Mouse (Mus musculus) induced T-regulatory cell, adult 2 months (primary cell): ENCODE measurements around the gene Yif1b.

Experiments used
- DNase-seq: peaks from one replicate; pipeline ENCODE4 v3.0.0-alpha.2; 2012; ENCODE audit warnings: low read depth

Yif1b gene

DNA sequence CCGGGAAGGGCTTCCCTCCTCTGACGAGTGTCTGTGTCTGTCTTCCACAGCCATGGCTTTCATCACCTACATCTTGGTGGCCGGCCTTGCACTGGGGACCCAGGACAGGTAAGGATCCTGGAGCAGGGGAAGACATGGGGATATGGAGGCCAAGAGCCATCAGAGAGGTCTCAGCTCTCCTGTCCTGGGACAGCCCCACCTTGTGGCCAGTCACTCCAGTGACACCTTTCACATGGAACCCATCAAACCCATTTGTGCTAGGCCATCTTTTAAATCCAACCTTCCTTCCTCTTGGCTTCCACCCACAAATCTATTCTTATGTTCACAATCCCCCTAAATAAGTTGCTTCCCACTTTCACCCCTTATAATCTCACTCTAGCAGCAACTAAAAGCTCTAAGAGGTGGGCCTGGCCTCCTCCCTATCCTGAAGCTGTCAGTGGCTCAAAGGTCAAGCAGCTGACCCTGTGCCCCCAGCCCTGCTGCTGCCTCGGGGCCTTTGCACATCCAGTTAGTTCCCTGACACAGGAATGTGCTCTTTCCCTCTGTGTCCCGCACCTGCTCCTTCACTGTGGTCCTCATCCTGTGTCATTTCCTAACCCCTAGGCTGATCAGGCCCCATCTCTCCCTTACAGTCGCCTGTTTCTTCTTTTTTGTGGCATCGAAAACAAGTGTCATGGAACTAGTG is 6.7 kb downstream of the Yif1b start:
- peak; percentile 67 for DNase-seq

DNA sequence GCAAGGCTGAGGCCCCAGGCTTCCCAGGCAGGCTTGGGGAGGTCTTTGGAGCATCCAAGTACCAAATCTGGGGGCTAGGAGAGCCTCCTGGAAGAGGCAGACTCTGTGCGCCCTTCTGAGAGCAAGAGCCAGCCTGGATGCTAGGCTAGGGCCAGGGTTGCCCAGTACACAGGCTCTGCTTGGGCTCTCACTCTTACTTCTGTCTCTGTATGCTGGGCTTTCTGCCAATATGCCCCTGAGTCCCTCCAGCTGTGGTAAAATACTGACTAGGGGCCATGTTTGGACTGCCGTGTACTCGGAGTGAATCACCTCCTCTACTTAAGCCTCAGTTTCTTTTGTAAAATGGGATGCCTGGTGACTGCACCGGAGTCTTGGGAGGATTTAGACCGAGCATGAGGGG is 7.9 kb downstream of the Yif1b start:
- DNase-seq: no peak

DNA sequence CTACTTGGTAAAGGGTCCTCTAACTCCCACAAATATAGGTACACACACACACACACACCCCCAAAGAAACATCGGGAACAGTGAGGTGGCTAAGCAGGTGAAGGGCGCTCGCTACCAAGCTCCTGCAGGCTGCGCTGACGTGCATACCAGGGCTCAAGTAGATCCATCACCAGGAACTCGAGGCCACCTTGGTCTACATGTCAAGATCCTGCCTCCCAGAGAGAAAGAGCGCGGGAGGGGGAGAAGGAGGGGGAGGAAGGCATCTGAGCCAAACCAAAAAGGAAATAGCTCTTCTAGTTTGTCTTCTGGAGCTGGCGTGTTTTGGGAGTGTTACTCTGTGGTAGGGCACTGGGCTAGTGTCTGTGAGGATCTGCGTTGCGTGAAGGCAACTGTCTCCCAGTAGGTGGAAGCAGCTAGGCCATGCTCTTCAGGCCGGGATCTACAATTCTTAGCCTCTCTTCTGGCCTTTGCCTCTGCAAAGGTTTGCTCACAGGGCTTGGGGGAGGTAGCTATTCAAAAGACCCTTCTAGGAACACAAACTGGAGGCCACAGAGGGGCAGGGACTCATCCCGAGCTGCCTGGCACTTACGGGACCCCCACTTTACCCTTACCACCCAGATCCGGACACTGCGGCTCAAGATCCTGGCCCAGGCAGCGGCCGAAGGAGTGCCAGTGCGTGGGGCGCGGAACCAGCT is 8.6 kb downstream of the Yif1b start:
- DNase-seq: no peak

DNA sequence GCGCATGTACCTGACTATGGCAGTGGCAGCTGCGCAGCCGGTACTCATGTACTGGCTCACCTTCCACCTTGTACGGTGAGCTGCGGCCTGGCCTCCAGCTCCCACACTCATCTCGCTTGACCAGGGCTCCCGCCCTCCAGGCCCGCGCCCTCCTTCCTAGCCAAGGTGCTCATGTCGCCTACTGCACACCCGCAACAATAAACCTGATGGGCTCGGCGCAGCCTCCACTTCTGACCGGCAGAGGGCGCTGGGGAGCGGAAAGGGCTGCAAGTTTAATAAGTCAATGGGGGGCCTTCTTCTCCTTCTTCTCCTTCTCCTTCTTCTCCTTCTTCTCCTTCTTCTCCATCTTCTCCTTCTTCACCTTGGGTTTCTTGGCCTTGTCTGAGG is 9.2 kb downstream of the Yif1b start:
- peak; percentile 84 for DNase-seq

DNA sequence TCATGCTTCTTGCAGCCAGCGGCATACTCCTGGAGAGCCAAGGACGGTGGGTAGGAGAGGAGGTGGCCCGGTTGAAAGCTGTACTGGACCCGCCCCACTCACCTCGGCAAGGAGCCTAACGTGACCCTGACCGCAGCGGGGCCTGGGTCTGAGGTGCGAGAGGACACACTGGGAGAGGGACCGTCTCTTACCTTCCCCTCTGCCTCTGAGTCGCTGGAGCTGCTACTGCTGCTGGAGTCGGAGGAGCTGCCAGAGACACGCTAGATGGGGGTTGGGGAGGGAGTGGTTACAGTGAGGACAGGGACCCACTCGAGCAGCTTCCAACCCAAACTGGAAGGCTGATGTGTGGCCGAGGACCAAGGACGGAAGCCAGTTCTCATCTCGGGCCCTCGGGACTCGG is 9.6 kb downstream of the Yif1b start:
- no peak for DNase-seq

DNA sequence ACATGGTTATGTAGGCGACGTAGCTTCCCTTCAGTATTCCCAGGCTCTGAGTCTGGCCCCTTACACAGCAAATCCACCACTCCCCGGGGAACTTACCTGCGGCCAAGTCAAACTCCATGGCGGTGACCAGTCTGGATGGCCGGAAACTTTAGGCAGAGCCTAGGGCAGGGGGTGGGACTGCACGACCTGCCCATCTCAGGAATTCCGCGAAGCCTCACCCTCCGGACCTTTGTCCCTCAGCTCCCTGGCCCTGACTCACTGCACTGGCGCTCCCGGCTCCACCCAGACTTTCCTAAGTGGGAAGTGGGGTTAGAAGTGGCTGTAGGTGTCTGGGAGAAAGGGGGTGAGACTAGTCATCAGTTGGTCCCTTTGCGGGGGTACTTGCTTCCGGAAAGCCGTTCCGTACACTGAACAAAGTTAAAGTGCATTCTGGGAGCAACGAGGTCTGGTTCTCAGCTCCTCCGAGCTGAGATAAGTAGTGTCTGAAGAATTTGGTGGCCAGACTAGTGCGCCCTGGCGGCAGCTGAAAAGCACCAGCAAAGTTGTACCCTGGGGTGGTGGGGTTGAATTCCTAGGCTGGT is 10.2 kb downstream of the Yif1b start, which contains the start of gene 2200002D01Rik:
Gene 2200002D01Rik (minus strand): TSS at position 206 of the 581 bp plus-strand sequence.
- DNase-seq: peak; percentile 38

DNA sequence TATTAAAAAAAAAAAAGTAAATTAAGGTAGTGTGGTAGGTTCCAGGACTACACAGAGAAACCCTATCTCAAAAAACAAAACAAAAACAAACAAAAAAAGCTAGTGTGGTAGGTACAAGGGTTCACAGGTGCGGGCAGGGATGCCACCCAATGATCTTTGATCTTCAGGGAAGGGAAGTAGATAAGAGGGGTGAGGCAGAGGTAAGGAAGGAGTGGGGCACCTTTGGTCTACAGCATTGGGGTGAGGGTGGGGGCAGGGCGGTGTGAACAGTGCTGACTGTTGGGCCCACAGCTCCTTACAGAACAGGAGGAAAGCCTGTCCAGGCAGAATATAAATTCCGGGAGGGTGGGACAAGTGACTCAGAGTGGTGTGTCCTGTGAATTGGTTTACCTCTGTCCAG is 13.0 kb downstream of the Yif1b start:
- DNase-seq: peak; percentile 44

DNA sequence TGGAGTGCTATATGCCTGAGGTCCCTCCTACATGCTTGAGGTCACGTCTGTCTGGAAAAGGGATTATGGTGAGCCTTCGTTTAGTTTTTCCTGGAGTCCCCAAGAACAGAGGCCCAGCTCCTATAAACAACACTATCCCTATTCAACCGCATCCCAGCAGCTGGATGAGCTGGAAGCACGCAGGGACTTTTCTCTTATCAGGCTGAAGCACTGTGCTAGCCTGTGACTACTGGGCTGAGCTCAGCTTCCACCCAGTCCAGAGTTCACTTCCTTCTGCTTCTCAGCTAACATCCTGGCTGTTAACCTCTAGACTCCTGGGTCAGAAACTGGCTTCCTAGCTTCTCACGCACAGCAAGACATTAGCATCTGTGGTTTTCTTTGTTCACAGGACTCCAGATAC is 15.7 kb downstream of the Yif1b start:
- no peak for DNase-seq

DNA sequence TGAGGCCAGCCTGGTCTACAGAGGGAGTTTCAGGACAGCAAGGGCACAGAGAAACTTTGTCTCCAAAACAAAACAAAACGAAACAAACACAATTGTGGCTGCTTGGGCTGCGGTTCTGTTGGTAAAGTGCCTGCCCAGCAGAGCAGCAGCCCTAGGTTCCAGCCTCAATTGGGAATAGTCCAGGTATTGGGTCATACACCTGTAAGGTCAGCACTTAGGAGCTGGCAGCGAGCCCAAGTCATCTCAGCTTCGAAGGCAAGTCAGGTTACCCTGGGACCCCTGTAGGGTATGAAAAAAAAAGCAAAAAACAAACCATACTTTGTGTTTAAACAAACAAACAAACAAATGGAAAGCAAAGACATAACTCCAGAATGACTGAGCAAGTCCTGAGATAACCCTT is 17.7 kb downstream of the Yif1b start:
- no peak for DNase-seq

DNA sequence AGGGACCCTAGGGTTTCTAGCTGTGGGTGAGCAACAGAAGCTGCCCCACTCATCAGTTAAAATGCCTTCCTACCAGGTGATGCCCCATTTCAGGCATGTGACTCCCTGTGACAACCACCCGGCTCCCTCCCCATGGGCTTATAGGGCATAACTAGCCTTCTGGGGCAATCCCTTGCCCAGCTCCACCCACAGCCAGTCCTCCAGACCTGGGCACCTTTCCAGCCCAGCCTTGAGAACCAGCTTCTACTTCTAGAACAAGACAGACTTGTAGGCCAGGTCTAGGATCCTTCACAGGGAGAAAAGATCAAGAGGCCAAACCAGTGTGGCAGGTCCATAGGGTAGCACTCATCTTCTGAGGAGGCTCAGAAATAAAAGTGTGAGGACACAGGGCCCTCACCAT is 19.2 kb downstream of the Yif1b start:
- DNase-seq: no peak

DNA sequence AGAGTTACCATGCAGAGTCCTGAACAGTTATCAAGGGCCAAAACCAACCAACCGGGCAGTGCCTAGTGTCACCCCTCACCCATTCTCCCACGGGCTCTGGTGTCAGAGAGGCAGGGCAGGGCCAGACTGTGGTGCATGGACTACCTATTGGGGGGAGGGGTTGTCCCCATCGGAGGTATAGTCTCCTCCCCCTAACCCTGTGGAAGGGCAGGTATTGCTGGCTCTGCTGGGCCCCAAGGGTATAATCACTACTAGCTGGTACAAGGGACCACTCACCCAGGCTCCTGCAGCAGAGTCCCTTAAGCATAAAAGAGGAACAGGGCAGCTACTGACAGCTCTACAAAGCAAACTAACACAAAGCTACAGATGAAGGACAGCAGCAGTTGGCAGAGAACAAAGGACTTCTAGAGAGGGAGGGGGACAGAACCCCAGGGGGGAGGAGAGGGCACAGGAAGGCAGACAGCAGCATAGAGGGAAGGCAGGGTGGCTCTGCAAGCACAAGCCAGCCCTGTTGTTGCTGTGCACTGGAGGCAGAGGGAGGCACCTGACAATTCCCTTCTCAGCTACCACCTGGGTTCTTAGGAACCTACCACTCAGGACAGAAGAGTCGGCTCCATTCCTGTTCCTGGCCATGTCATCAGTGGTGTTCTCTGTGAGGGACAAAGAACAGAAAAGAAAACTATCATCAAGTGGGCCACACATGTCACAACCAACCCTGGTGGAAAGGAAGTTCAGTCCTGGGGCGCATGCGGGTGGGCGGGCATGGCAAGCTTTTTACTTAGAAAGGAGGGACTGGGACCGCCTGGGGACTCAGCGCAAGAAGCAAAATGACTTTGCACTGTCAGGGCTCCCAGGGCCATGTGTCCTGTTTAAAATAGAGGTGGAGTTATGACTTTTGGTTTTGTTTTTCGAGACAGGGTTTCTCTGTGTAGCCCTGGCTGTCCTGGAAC is 21.9 kb downstream of the Yif1b start:
- DNase-seq: no peak

DNA sequence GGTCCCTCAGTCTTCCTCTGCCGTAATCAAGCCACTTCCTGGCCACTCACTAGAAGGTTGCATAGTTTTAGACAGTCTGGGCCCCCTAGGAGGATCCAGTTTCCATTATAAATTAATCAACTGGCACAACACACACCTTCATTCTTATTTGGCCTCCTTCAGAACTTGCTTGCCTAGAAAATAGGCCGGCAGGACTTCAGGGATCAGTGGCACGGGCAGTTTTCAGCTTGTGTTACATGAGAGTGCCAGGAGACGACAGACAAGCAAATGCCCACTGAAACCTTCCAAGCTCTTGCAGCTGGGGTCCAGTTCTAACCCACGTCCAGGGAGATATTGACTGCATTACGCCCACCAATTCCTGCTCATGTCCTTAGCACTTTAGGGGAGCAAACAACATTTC is 24.0 kb downstream of the Yif1b start:
- DNase-seq: no peak

DNA sequence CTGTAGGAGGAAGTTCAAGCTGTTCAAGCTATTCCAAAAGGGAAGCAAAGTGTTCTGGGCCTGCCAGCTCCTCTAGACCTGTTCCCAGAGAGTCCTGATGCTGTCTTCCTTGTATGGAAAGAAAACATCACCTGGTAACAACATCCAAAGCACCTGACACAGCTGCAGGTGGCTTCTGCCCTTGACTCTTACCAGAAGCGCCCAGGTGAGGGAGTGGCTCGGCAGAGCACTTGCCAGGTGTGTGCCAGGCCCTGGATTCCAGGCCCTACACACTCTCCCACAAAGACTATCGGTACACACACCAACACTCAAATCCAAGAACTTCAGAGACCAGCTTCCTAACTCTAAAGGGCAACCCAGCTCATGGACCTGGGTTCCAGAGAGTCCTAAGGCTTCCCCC is 25.7 kb downstream of the Yif1b start:
- no peak for DNase-seq

DNA sequence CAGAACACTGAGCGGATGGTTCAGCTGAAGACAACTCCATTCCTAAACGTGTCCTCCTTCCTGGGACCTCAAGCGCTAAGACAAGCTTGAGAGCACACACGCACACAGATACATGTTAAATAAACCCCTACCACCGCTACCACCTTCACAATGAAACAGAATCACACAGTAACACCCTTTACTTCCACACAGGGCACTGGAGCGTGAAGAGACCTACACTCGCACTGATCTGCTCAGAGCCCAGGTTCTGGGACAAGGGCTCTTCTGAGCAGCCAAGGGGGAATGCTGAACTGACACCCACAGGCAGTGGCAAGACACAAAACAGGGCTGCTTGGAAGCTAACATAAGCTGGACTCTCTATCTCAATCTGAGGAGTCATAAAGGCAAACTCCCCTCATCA is 27.5 kb downstream of the Yif1b start:
- no peak for DNase-seq

DNA sequence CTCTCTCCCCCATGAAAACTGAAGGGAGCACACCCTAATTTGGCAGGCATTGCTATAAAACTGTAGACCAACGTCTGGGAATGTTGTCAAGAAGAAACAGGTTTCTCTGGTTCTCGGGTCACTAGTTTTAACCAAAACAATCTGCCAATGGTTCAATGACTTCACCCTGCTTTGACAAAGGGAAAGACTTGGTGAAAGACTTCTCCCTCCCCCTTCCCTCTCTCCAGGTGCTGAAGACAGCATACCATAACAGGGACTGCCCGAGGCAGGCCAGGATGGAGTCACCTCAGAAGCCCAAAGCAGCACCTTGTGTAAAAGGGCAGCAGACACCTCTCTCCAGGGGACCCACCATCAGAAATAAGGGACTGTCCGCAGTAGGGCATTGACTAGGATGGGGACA is 28.8 kb downstream of the Yif1b start:
- no peak for DNase-seq

DNA sequence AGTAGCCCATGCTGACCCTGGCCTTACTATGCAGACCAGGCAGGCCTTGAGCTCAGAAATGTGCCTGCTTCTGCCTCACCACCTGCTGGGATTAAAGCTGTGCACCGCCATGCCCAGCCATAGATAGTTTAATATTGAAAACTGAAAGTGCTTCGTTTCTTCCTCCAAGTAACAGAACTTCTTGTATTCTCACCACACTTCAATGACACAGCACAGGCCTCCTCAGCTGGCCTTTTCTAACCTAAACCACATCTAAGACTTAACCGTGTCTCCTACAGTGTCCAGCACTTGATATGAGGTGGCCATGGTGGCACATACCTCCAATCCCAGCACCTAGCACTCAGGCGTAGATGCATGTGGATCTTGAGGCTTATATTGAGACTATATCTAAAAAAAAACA is 32.3 kb downstream of the Yif1b start:
- DNase-seq: no peak

DNA sequence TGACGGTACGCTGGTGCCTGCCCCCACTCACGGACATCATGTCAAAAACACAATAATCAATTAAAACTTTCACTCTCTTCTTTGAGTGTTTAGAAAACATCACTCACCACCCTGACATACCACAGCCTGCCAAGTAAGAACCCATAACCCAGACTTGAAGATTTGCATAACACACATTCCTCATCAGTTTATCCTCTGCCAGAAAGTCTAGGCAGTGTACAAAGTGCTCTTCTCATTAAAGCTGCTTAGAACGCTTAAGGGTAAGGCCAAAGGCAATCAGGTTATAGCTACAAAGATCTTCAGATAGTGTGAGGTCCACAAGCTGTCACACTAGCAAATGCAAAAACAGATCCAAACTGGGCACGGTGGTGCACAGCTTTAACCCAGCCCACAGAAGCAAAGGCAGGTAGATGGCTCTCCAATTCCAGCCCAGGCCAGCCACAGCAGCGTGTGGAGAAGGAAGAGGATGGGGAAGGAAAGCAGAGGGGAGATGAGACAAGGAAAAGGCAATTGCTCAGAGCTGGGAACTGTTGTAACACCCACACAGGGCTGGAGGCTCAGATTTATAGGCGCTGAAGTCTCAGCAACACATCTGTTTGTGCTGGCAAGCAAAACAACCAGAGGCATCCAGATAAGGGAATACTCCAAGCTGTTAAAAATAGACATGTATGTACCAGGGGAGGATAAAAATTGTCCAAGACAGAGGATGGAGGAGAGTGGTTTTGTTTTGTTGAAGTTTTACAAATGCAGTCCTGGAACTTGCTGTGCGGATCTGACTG is 33.7 kb downstream of the Yif1b start:
- no peak for DNase-seq

DNA sequence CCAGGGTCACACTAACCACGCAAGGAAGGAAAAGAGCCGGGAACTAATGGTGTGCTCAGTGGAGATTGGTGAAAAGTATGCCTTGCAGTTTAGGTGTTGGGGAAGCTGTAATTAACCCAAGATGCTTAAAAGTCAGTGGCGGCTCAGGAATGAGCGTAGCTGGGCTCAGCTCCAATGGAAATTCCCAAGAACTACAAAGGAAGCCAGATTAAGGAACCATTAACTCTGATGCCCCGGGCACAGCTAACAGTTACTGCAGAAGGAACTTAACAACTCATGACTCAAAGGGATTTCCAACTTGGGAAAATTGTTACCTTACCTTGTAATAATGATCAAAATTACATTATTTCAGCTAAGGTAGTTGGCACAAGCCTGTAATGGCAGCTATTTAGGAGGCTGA is 38.6 kb downstream of the Yif1b start:
- no peak for DNase-seq

DNA sequence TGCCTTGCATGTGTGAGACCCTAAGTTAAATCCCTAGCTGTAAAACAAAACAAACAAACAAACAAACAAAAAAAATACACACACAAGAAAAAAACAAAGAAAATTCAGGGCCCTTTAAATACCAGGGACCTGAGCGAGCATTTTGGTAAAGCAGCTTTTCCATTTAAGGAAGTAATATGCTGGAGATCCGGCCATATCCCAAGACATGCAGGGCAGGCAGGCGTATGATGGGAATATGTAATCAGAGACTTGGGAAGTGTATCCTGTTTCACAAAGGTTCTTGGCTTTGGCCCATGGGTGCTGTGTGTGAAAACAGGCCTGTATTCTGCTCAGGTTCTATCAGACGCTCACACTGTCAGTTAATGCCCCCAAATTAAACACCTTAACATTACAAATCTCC is 39.4 kb downstream of the Yif1b start:
- DNase-seq: no peak

DNA sequence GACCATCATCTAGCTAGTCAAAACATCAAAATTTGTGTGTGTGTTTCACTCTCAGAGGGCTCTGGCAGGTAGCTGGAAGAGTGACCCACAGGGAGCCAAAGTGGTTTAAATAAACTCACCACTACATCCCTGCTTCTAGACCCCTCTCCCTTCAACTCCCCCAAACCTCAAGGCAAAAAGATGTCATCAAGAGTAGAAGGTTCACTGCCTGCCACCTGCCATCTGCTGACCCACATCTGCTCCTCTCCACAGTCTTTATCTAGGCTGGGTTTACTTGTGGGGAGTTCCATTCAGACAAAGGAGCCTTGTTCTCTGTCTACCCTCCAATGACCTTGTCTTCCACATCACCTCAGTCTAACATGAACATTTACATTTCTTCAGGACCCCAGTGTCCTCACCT is 41.1 kb downstream of the Yif1b start:
- no peak for DNase-seq

DNA sequence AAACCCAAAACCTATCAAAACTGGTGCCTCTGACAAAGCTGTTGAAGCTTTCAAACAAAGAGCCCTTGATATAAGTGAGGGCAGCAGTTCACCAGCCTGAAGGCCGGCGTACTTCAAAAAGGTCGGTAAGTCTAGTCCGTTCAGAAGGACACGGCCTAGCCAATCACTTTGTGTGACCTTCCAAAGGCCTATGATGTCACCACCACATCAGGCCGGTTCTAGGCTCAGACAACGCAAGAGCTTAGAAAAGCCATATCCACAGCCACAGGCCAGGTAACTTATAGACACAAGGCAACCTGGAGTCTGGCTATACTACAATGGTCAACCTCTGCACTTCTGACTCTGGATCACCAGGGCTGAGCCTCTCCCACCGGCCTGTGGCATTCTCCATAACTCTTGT is 41.8 kb downstream of the Yif1b start:
- DNase-seq: no peak

DNA sequence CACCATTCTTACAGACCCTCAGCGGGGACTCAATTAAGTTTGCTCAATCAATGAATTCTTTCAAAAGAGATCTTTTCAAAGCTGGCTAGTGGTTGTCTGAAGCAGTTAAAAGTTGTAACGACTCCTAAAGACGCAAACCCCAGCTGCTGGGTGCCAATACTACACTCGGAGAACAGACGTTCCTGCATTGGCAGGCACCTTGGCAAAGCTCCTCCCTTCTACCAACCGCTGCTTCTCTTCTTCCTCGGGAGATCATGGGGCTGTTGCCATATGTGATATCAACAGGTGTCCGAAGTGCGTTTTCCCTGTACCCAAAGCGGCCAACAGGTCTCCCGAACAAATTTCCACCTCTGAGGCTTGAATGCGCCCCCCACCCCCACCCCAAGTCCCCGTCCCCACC is 42.7 kb downstream of the Yif1b start:
- DNase-seq: peak; percentile 49
